Mouse (Mus musculus): ENCODE results near the gene Trim2.

Gene Trim2

DNA sequence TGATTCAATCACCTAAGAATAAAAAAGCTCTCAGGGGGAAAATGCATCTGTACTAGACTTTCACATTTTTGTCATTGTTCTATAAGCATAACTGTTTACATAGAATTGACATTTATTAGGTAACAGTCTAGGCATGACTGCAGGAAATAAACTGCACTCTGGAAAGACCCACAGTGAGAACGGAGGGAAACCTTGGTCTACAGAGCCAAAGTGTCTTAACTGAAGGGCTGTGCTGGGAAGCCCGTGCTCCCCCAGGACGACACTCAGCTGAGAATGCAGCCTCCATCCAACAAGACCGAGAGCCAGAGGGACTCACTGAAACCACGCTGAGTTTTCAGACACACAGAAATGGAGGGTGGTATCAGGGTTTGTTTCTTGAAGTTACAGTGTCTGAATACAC lies 175.9 kb downstream of the Trim2 start:
- DNase-seq: no peak

GRCm38 (mm10) chr3:84128871-84129870 lies 177.5 kb downstream of the Trim2 start:
- no peak for DNase-seq

GRCm38 (mm10) chr3:84127431-84127830 lies 179.2 kb downstream of the Trim2 start:
- no peak for DNase-seq

DNA sequence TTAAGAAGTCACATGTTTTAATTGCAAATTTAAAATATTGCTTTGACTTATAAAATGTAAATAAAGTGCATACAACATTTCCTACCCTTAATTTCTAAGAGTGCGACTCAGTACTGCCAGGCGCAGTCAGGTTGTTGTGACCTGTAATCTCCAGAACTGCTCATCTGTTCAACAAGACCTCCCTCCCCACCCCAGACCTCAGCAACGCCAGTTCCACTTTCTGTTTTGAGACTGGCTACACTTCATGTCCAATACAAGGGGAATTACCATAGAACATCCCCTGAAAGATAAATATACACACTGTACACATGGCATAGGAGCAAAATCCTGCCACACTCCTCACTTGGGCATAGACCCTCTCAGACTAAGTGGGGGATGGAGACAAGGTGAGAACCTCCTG lies 180.0 kb downstream of the Trim2 start:
- no peak for DNase-seq

DNA sequence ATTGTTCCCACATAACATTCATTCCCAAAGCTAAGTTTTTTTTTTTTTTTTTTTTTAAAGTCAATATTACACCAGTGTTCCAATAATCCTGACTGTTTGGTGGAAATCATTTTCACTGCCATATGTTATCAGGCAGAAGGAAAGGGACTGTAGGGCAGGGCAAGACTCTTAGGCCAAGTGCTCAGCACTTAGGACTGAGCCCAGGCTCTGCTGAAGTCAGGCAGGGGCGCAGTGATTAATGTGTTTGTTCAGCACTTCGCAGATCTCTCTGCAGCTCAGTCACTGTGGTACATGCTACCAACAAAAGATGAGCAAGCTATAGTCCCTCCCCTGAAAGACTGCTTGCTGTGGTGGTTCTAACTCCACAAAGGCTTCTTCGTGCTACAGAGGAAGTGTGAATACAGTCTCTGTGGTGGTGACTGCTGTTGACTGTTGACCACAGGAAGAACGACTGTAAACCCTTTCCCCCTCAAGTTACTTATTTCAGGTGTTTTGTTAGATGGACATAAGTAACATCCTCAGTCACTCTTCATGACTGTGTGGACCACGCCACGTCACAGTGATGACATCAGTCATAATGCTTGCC lies 180.9 kb downstream of the Trim2 start:
- no peak for DNase-seq

- DNase-seq: peak in 1 of 2 experiments; percentile 48
Measured at GRCm38 (mm10) chr3:84123461-84123860, 183.2 kb downstream of the Trim2 start.

DNA sequence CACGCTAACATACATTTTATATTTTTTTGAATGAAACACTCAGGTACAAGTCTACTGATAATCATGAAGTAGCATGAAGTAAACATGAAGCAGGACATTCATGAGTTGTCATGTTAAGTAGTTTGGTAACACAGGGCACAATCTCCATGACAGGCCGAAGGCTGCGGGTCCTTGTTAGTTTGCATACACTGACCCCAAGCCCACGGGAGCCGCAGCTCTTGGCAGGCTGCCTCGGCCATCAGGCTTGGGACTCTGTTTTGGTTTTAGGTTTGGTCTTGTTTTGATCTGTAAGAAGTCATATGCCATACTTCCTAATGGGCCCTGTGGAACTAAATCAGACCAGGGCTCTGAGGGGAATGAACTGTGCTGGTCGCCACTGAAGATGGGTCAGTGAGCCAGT lies 188.0 kb downstream of the Trim2 start:
- DNase-seq: no peak

GRCm38 (mm10) chr3:84118178-84118577 lies 188.5 kb downstream of the Trim2 start:
- no peak for DNase-seq
